Mouse (Mus musculus): ENCODE measurements at regions not wholly inside any gene's neighbourhood (a gene's known extent, or its start where the extent isn't known, plus 50 kb on each side); places are given as distances from the start of the nearest gene placed in this dataset.

- DNase-seq (ENCODE audit: low spot score in 2 of 2): no peak
Measured at GRCm38 (mm10) chr11:23169742-23170428, 86.0 kb upstream of the Xpo1 start.

GRCm38 (mm10) chr11:23170813-23171212, 85.0 kb upstream of the Xpo1 start:
- no peak for DNase-seq (ENCODE audit: low spot score in 2 of 2)

GRCm38 (mm10) chr11:23171760-23172159, 84.1 kb upstream of the Xpo1 start:
- DNase-seq (ENCODE audit: low spot score in 2 of 2): no peak

- DNase-seq (ENCODE audit: low spot score in 2 of 2): no peak
Measured at GRCm38 (mm10) chr11:23181647-23182046, 74.2 kb upstream of the Xpo1 start.

- DNase-seq (ENCODE audit: low spot score in 2 of 2): no peak
Measured at GRCm38 (mm10) chr11:23185211-23185610, 70.6 kb upstream of the Xpo1 start.

GRCm38 (mm10) chr11:23201701-23202449, 54.0 kb upstream of the Xpo1 start:
- DNase-seq (ENCODE audit: low spot score in 2 of 2): no peak

GRCm38 (mm10) chr11:23203566-23203965, 52.3 kb upstream of the Xpo1 start:
- no peak for DNase-seq (ENCODE audit: low spot score in 2 of 2)

- DNase-seq (ENCODE audit: low spot score in 2 of 2): no peak
Measured at GRCm38 (mm10) chr11:23204041-23204440, 51.8 kb upstream of the Xpo1 start.
